Mouse (Mus musculus) CH12F3 (cell line): ENCODE measurements around the gene Sppl2b.

ENCODE experiments used
- in situ Hi-C: fragments of 300-500 bp; cut with MboI; formaldehyde crosslinking; loops from 2 replicates; pipeline ENCODE4 v1.14.3; 2020; ENCODE audit warnings: low sequenced_read_pairs

The Sppl2b gene

GRCm38 (mm10) chr10:80845055-80845693 lies 9.9 kb upstream of the Sppl2b start:
- in situ Hi-C loops: no loop called here

GRCm38 (mm10) chr10:80845732-80846131 lies 9.3 kb upstream of the Sppl2b start:
- in situ Hi-C loops: no loop called here

GRCm38 (mm10) chr10:80848571-80848970 lies 6.5 kb upstream of the Sppl2b start:
- in situ Hi-C loops: no loop called here

- in situ Hi-C loops: no loop called here
These were observed 636 bp downstream of the Sppl2b start for GRCm38 (mm10) chr10:80855749-80856073.

- in situ Hi-C loops: no loop called here
These were observed 1.2 kb downstream of the Sppl2b start for GRCm38 (mm10) chr10:80856267-80856666.

- in situ Hi-C loops: no loop called here
These were observed 1.8 kb downstream of the Sppl2b start for GRCm38 (mm10) chr10:80856908-80857307.

- in situ Hi-C loops: no loop called here
These were observed 2.3 kb downstream of the Sppl2b start for GRCm38 (mm10) chr10:80857386-80857785.

- in situ Hi-C loops: no loop called here
These were observed 2.8 kb downstream of the Sppl2b start for GRCm38 (mm10) chr10:80857848-80858247.

GRCm38 (mm10) chr10:80858350-80858935 lies 3.4 kb downstream of the Sppl2b start:
- in situ Hi-C loops: no loop called here

GRCm38 (mm10) chr10:80862305-80862704 lies 7.2 kb downstream of the Sppl2b start:
- in situ Hi-C loops: no loop called here

- in situ Hi-C loops: no loop called here
These were observed 9.4 kb downstream of the Sppl2b start for GRCm38 (mm10) chr10:80864446-80864845.

GRCm38 (mm10) chr10:80870993-80871392 lies 15.9 kb downstream of the Sppl2b start:
- in situ Hi-C loops: no loop called here

- in situ Hi-C loops: no loop called here
These were observed 16.5 kb downstream of the Sppl2b start, which contains the start of gene Tmprss9 for GRCm38 (mm10) chr10:80871581-80871980. Gene Tmprss9, plus strand, starts transcription at chr10:80871848.

GRCm38 (mm10) chr10:80874035-80874434 lies 19.0 kb downstream of the Sppl2b start:
- in situ Hi-C loops: no loop called here

GRCm38 (mm10) chr10:80876028-80876427 lies 21.0 kb downstream of the Sppl2b start:
- in situ Hi-C loops: loop anchor here (5.0 kb wide), 1 partner anchor 116 kb away; no protein-coding TSS in a partner anchor

- in situ Hi-C loops: loop anchor here (5.0 kb wide), 1 partner anchor 116 kb away; no protein-coding TSS in a partner anchor
These were observed 21.5 kb downstream of the Sppl2b start for GRCm38 (mm10) chr10:80876594-80876993.

- in situ Hi-C loops: no loop called here
These were observed 25.1 kb downstream of the Sppl2b start for GRCm38 (mm10) chr10:80880131-80880641.

GRCm38 (mm10) chr10:80880901-80881300 lies 25.8 kb downstream of the Sppl2b start:
- in situ Hi-C loops: no loop called here

GRCm38 (mm10) chr10:80881301-80881700 lies 26.2 kb downstream of the Sppl2b start:
- in situ Hi-C loops: no loop called here

- in situ Hi-C loops: no loop called here
These were observed 32.1 kb downstream of the Sppl2b start for GRCm38 (mm10) chr10:80887181-80887580.

GRCm38 (mm10) chr10:80895100-80895499 lies 40.0 kb downstream of the Sppl2b start:
- in situ Hi-C loops: no loop called here

- in situ Hi-C loops: no loop called here
These were observed 40.6 kb downstream of the Sppl2b start for GRCm38 (mm10) chr10:80895697-80896096.
